Mouse (Mus musculus) bone marrow macrophage, adult 2 months (primary cell): ENCODE data around the gene Ngly1.

Experiments used
- CTCF ChIP-seq: IDR thresholded peaks from 2 replicates; pipeline ENCODE4 v1.5.1; 2012; ENCODE audit warnings: low read depth, mild to moderate bottlenecking, low read length, moderate library complexity
- POLR2A ChIP-seq: IDR thresholded peaks from 2 replicates; pipeline ENCODE4 v1.6.1; 2012; ENCODE audit warnings: mild to moderate bottlenecking, low read depth, low read length, borderline replicate concordance

DNA sequence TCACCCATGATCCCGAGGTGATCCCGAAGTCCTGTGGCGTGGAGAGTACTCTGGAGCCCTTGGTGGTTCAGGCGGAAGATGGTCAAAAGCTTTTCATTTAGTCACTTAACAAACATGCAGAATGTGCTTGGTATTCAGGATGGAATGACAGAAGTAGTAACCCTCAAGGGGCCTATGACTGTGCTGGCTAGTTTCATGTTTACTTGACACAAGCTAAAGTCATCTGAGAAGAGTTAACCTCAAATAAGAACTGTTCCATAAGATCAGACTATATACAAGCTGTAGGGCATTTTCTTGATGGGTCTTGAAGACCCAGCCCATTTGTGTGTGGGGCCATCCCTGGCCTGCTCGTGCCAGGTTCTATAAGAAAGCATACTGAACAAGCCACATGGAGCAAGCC lies 52.7 kb downstream of the Ngly1 start:
- TF ChIP-seq CTCF (no peak), POLR2A (no peak)
